Mouse (Mus musculus) testis, adult 2 months (tissue): ENCODE data around the gene Loxl3.

ENCODE experiments used
- CTCF ChIP-seq: fragments of 200-500 bp; IDR thresholded peaks from 2 replicates; pipeline ENCODE4 v1.5.1; 2012; ENCODE audit warnings: low read depth, mild to moderate bottlenecking, inconsistent platforms, low read length, moderate library complexity; ENCODE audit not compliant: control insufficient read depth, insufficient read depth, insufficient replicate concordance
- POLR2A ChIP-seq: fragments of 200-500 bp; IDR thresholded peaks from 2 replicates; pipeline ENCODE4 v1.6.1; 2012; ENCODE audit warnings: low read depth, mild to moderate bottlenecking, inconsistent platforms, low read length, moderate library complexity; ENCODE audit not compliant: control insufficient read depth

- no peak for TF ChIP-seq CTCF
- TF ChIP-seq POLR2A: no peak
Observed at GRCm38 (mm10) chr6:83034463-83035055, 586 bp downstream of the Loxl3 start.
